Mouse (Mus musculus) MEL (cell line): Measurements from ENCODE around the gene Fcrla. TPM values are rescaled to one million over a fixed set of nuclear protein-coding genes. Genes with fewer than 3 reads are reported as not detected.
A peak's percentile ranks its signal among the peaks of the same experiment; 100 is the strongest.

Source experiments
- DNase-seq: peaks from one replicate; pipeline ENCODE4 v3.0.0; 2011; ENCODE audit warnings: low read depth, low spot score
- H3K27ac ChIP-seq: 2 replicates; pipeline ENCODE4 v1.5.1; 2012; ENCODE audit warnings: low read depth, mild to moderate bottlenecking, control low read depth, low read length, moderate library complexity; ENCODE audit not compliant: control insufficient read depth
- H3K27me3 ChIP-seq, 2 experiments: fragments of 150-350 bp in 1 of 2; sonication (generic) in 1 of 2; 2 replicates each; pipeline ENCODE4 v1.6.1; 2012; ENCODE audit warnings: low read length in 2 of 2, mild to moderate bottlenecking in 2 of 2, improper control_type of control experiment in 1 of 2, moderate library complexity in 1 of 2; ENCODE audit not compliant: insufficient read depth in 2 of 2, control insufficient read depth in 1 of 2
- H3K36me3 ChIP-seq, 2 experiments: 2 replicates each; pipeline ENCODE4 v1.6.1; 2012 to 2014; ENCODE audit warnings: low read length in 2 of 2, improper control_type of control experiment in 1 of 2, inconsistent platforms in 1 of 2, mild to moderate bottlenecking in 1 of 2; ENCODE audit not compliant: insufficient read depth in 2 of 2, control insufficient read depth in 1 of 2
- H3K4me1 ChIP-seq, 2 experiments: fragments of 150-350 bp in 1 of 2; sonication (generic) in 1 of 2; 2 replicates each; pipeline ENCODE4 v1.6.1; 2012; ENCODE audit warnings: low read length in 2 of 2, improper control_type of control experiment in 1 of 2, mild to moderate bottlenecking in 1 of 2; ENCODE audit not compliant: insufficient read depth in 2 of 2, control insufficient read depth in 1 of 2
- H3K4me3 ChIP-seq, 2 experiments: fragments of 150-350 bp in 1 of 2; sonication (generic) in 1 of 2; 2 replicates each; pipeline ENCODE4 v1.5.1; 2012; ENCODE audit warnings: low read depth in 2 of 2, low read length in 2 of 2, mild to moderate bottlenecking in 2 of 2, moderate library complexity in 2 of 2, control low read depth in 1 of 2, improper control_type of control experiment in 1 of 2; ENCODE audit not compliant: control insufficient read depth in 1 of 2, insufficient read depth in 1 of 2
- H3K79me2 ChIP-seq: 2 replicates; pipeline ENCODE4 v1.6.1; 2012; ENCODE audit warnings: mild to moderate bottlenecking, low read length, moderate library complexity; ENCODE audit not compliant: control insufficient read depth, poor library complexity, insufficient read depth
- H3K9ac ChIP-seq: 2 replicates; pipeline ENCODE4 v1.6.1; 2012; ENCODE audit warnings: low read depth, mild to moderate bottlenecking, control low read depth, low read length, moderate library complexity; ENCODE audit not compliant: control insufficient read depth, poor library complexity, severe bottlenecking
- H3K9me3 ChIP-seq: fragments of 150-350 bp; sonication (generic); replicated peaks from 2 replicates; pipeline ENCODE4 v1.6.1; 2012; ENCODE audit warnings: mild to moderate bottlenecking, low read length, improper control_type of control experiment, moderate library complexity; ENCODE audit not compliant: insufficient read depth
- BHLHE40 ChIP-seq: IDR thresholded peaks from 2 replicates; pipeline ENCODE4 v1.6.1; 2012; ENCODE audit warnings: low read depth, mild to moderate bottlenecking, inconsistent platforms, low read length, improper control_type of control experiment, borderline replicate concordance
- CHD2 ChIP-seq: IDR thresholded peaks from 2 replicates; pipeline ENCODE4 v1.6.1; 2011; ENCODE audit warnings: low read length, improper control_type of control experiment
- CTCF ChIP-seq, 3 experiments: IDR thresholded peaks in 2 of 3; conservative IDR thresholded peaks in 1 of 3; 2 replicates each; pipeline ENCODE4 v1.5.1; 2011 to 2012; ENCODE audit warnings: low read length in 3 of 3, low read depth in 2 of 3, mild to moderate bottlenecking in 2 of 3, improper control_type of control experiment in 1 of 3, inconsistent platforms in 1 of 3, mixed read lengths in 1 of 3, moderate library complexity in 1 of 3; ENCODE audit not compliant: control insufficient read depth in 1 of 3, insufficient read depth in 1 of 3, poor library complexity in 1 of 3, severe bottlenecking in 1 of 3
- E2F4 ChIP-seq: IDR thresholded peaks from 2 replicates; pipeline ENCODE4 v1.6.1; 2011; ENCODE audit warnings: low read depth, low read length, improper control_type of control experiment, borderline replicate concordance
- ELF1 ChIP-seq: IDR thresholded peaks from 2 replicates; pipeline ENCODE4 v1.6.1; 2014; ENCODE audit warnings: low read depth, mild to moderate bottlenecking, inconsistent platforms, low read length, improper control_type of control experiment, moderate library complexity
- EP300 ChIP-seq, 2 experiments: IDR thresholded peaks; 2 replicates each; pipeline ENCODE4 v1.6.1; 2011; ENCODE audit warnings: improper control_type of control experiment in 2 of 2, low read length in 2 of 2, low read depth in 1 of 2, mild to moderate bottlenecking in 1 of 2
- ETS1 ChIP-seq: IDR thresholded peaks from 2 replicates; pipeline ENCODE4 v1.6.1; 2012; ENCODE audit warnings: low read depth, mild to moderate bottlenecking, inconsistent platforms, low read length, improper control_type of control experiment, moderate library complexity
- GABPA ChIP-seq: IDR thresholded peaks from 2 replicates; pipeline ENCODE4 v1.6.1; 2012; ENCODE audit warnings: low read depth, mild to moderate bottlenecking, inconsistent platforms, low read length, improper control_type of control experiment, moderate library complexity
- HCFC1 ChIP-seq: IDR thresholded peaks from 2 replicates; pipeline ENCODE4 v1.6.1; 2012; ENCODE audit warnings: low read depth, mild to moderate bottlenecking, inconsistent platforms, low read length, improper control_type of control experiment, moderate library complexity
- KAT2A ChIP-seq: conservative IDR thresholded peaks from 2 replicates; pipeline ENCODE4 v1.6.1; 2012; ENCODE audit warnings: low read depth, low read length, improper control_type of control experiment, inconsistent platforms
- MAFK ChIP-seq: IDR thresholded peaks from 2 replicates; pipeline ENCODE4 v1.6.1; 2011; ENCODE audit warnings: low read depth, mild to moderate bottlenecking, low read length, improper control_type of control experiment, borderline replicate concordance
- MAX ChIP-seq: IDR thresholded peaks from 2 replicates; pipeline ENCODE4 v1.6.1; 2011; ENCODE audit warnings: low read length, improper control_type of control experiment
- MAZ ChIP-seq: IDR thresholded peaks from 2 replicates; pipeline ENCODE4 v1.6.1; 2012; ENCODE audit warnings: low read depth, mild to moderate bottlenecking, inconsistent platforms, low read length, improper control_type of control experiment
- MEF2A ChIP-seq: IDR thresholded peaks from 2 replicates; pipeline ENCODE4 v1.6.1; 2014; ENCODE audit warnings: low read depth, mild to moderate bottlenecking, inconsistent platforms, low read length, improper control_type of control experiment; ENCODE audit not compliant: poor library complexity, insufficient replicate concordance, severe bottlenecking; ENCODE audit errors: extremely low read depth
- MXI1 ChIP-seq: IDR thresholded peaks from 2 replicates; pipeline ENCODE4 v1.6.1; 2011; ENCODE audit warnings: mild to moderate bottlenecking, low read depth, low read length, improper control_type of control experiment
- MYB ChIP-seq: IDR thresholded peaks from 2 replicates; pipeline ENCODE4 v1.6.1; 2011; ENCODE audit warnings: mild to moderate bottlenecking, low read depth, low read length, improper control_type of control experiment
- MYC ChIP-seq: IDR thresholded peaks from 2 replicates; pipeline ENCODE4 v1.6.1; 2011; ENCODE audit warnings: low read depth, mild to moderate bottlenecking, low read length, improper control_type of control experiment, moderate library complexity
- NELFE ChIP-seq: IDR thresholded peaks from 2 replicates; pipeline ENCODE4 v1.6.1; 2011; ENCODE audit warnings: low read depth, low read length, improper control_type of control experiment
- POLR2AphosphoS5 ChIP-seq: IDR thresholded peaks from 2 replicates; pipeline ENCODE4 v1.6.1; 2012; ENCODE audit warnings: low read depth, borderline replicate concordance, mild to moderate bottlenecking, inconsistent platforms, low read length, moderate library complexity, mixed read lengths
- RCOR1 ChIP-seq: IDR thresholded peaks from 2 replicates; pipeline ENCODE4 v1.6.1; 2012; ENCODE audit warnings: low read depth, mild to moderate bottlenecking, inconsistent platforms, low read length, improper control_type of control experiment
- SIN3A ChIP-seq: IDR thresholded peaks from 2 replicates; pipeline ENCODE4 v1.6.1; 2012; ENCODE audit warnings: low read length, improper control_type of control experiment, inconsistent platforms
- SMC3 ChIP-seq: IDR thresholded peaks from 2 replicates; pipeline ENCODE4 v1.6.1; 2011; ENCODE audit warnings: low read depth, low read length, improper control_type of control experiment
- TAL1 ChIP-seq: IDR thresholded peaks from 2 replicates; pipeline ENCODE4 v1.6.1; 2012; ENCODE audit warnings: mild to moderate bottlenecking, inconsistent platforms, low read length, moderate library complexity, mixed read lengths
- TBP ChIP-seq: IDR thresholded peaks from 2 replicates; pipeline ENCODE4 v1.8.0; 2011; ENCODE audit warnings: low read depth, low read length, improper control_type of control experiment
- TCF12 ChIP-seq: IDR thresholded peaks from 2 replicates; pipeline ENCODE4 v1.6.1; 2014; ENCODE audit warnings: low read depth, mild to moderate bottlenecking, inconsistent platforms, low read length, improper control_type of control experiment, moderate library complexity
- UBTF ChIP-seq: IDR thresholded peaks from 2 replicates; pipeline ENCODE4 v1.6.1; 2012; ENCODE audit warnings: low read depth, mild to moderate bottlenecking, inconsistent platforms, low read length, improper control_type of control experiment, moderate library complexity, borderline replicate concordance; ENCODE audit not compliant: insufficient read depth
- USF1 ChIP-seq: IDR thresholded peaks from 2 replicates; pipeline ENCODE4 v1.6.1; 2014; ENCODE audit warnings: low read depth, mild to moderate bottlenecking, inconsistent platforms, low read length, improper control_type of control experiment, moderate library complexity
- USF2 ChIP-seq, 2 experiments: IDR thresholded peaks; 2 replicates each; pipeline ENCODE4 v1.6.1; 2011 to 2012; ENCODE audit warnings: improper control_type of control experiment in 2 of 2, low read length in 2 of 2, borderline replicate concordance in 1 of 2, inconsistent platforms in 1 of 2, low read depth in 1 of 2, mild to moderate bottlenecking in 1 of 2; ENCODE audit not compliant: insufficient read depth in 1 of 2
- ZMIZ1 ChIP-seq: IDR thresholded peaks from 2 replicates; pipeline ENCODE4 v1.6.1; 2012; ENCODE audit warnings: low read depth, mild to moderate bottlenecking, inconsistent platforms, low read length, improper control_type of control experiment, moderate library complexity
- ZNF384 ChIP-seq: IDR thresholded peaks from 2 replicates; pipeline ENCODE4 v1.6.1; 2012; ENCODE audit warnings: low read depth, mild to moderate bottlenecking, inconsistent platforms, low read length, improper control_type of control experiment
- polyA plus RNA-seq, 2 experiments: library from polyadenylated mRNA; stranded (reverse) in 1 of 2; unstranded in 1 of 2; fragments of >175 nt in 1 of 2; fragments of >200 nt in 1 of 2; gene quantifications; 2 replicates each; pipeline versions ENCODE4 v1.2.1 to v1.2.4; 2012; ENCODE audit warnings: low replicate concordance in 2 of 2, low read depth in 1 of 2; ENCODE audit not compliant: insufficient read length in 2 of 2, insufficient read depth in 1 of 2, missing spikeins in 1 of 2
- total RNA-seq: library from RNA; depleted of rRNA; stranded (reverse); fragments of 300-350 nt; gene quantifications from 2 replicates; pipeline ENCODE4 v1.2.3, GENCODE M21; 2012

Fcrla gene
- total and polyA plus RNA-seq, 3 experiments: 0.12 to 0.18 TPM; not detected in 1

- H3K36me3 ChIP-seq: peaks cover 0 to 5% of the 10 kb centered on the region in 2 experiments; a peak in 2 of 4 replicates
- H3K9ac ChIP-seq: no peak overlapping the region
- no peak overlapping the region for H3K27ac ChIP-seq
- H3K4me1 ChIP-seq: peaks cover 2 to 5% of the 10 kb centered on the region in 2 experiments
- TF ChIP-seq MYB: no peak
- TF ChIP-seq MEF2A: no peak
- no peak for TF ChIP-seq BHLHE40
- TF ChIP-seq CTCF (IDR thresholded peaks at IDR 0.05 in 2 of 3, conservative IDR thresholded peaks at IDR 0.05 in 1 of 3; ENCODE audit: control insufficient read depth in 1 of 3, insufficient read depth in 1 of 3, low read depth in 2 of 3, low read length in 3 of 3, poor library complexity in 1 of 3, severe bottlenecking in 1 of 3): no peak
- TF ChIP-seq KAT2A: no peak
- TF ChIP-seq E2F4: no peak
- no peak for TF ChIP-seq ELF1
- TF ChIP-seq TCF12: no peak
- no peak for TF ChIP-seq NELFE
- TF ChIP-seq MXI1: no peak
- no peak for TF ChIP-seq HCFC1
- no peak for TF ChIP-seq GABPA
- TF ChIP-seq TAL1: no peak
- no peak for TF ChIP-seq TBP
- TF ChIP-seq UBTF: no peak
- TF ChIP-seq USF2 (IDR thresholded peaks at IDR 0.05; ENCODE audit: borderline replicate concordance in 1 of 2, insufficient read depth in 1 of 2, low read depth in 1 of 2, low read length in 2 of 2): no peak
- no peak for TF ChIP-seq CHD2
- TF ChIP-seq USF1: no peak
- H3K79me2 ChIP-seq: no peaks in the 10 kb centered on the region
- no peak for DNase-seq
- H3K27me3 ChIP-seq: no peaks in the 10 kb centered on the region
- no peak overlapping the region for H3K4me3 ChIP-seq
- no peaks in the 10 kb centered on the region for H3K9me3 ChIP-seq
These were observed 11.9 kb upstream of the Fcrla start for GRCm38 (mm10) chr1:170939255-170939654.

GRCm38 (mm10) chr1:170934383-170934782 is 7.0 kb upstream of the Fcrla start:
- TF ChIP-seq MYB (no peak), SMC3 (no peak), EP300 (IDR thresholded peaks at IDR 0.05; ENCODE audit: low read depth in 1 of 2, low read length in 2 of 2) (0 out of 4 replicates have a peak, but pooled peaks of 1 of the 2 experiments have one; percentile 32), MAZ (no peak), GABPA (no peak), ZNF384 (no peak), RCOR1 (no peak), USF2 (IDR thresholded peaks at IDR 0.05; ENCODE audit: borderline replicate concordance in 1 of 2, insufficient read depth in 1 of 2, low read depth in 1 of 2, low read length in 2 of 2) (no peak), NELFE (no peak), POLR2AphosphoS5 (no peak), UBTF (no peak), SIN3A (peak; percentile 62; the same call in 1 of the 2 replicates), TAL1 (no peak), USF1 (peak; percentile 81), BHLHE40 (peak; percentile 72; the same call in 1 of the 2 replicates), ETS1 (peak; percentile 73; the same call in 1 of the 2 replicates), MAFK (no peak), MYC (0 out of 2 replicates have a peak, but pooled peaks have one; percentile 59), MXI1 (peak; percentile 43; the same call in 1 of the 2 replicates), MAX (no peak; the same call in none of the 2 replicates), ZMIZ1 (no peak)
- Histone ChIP-seq H3K9ac (no peak overlapping the region), H3K4me3 (no peak overlapping the region), H3K27me3 (no peaks in the 10 kb centered on the region), H3K36me3 (peaks cover 0 to 17% of the 10 kb centered on the region in 2 experiments; a peak in 2 of 4 replicates), H3K4me1 (peaks cover 11 to 18% of the 10 kb centered on the region in 2 experiments), H3K27ac (peak overlapping the region; percentile 33), H3K9me3 (no peaks in the 10 kb centered on the region), H3K79me2 (no peaks in the 10 kb centered on the region)
- peak; percentile 85 for DNase-seq
